Mouse (Mus musculus) liver, embryonic 14.5 days (tissue): Measurements from ENCODE around the gene Nr1h2. TPM values are rescaled to one million over a fixed set of nuclear protein-coding genes. Genes with fewer than 3 reads are reported as not detected.

Experiments used
- ATAC-seq: fragments of 200-750 bp; cut with Nextera tagmentation; 2 replicates; pipeline ENCODE4 v1.8.0; 2017; ENCODE audit warnings: moderate number of reproducible peaks, mild to moderate bottlenecking, moderate library complexity; ENCODE audit not compliant: insufficient read depth
- DNase-seq, 3 experiments: peaks; one replicate each; pipeline ENCODE4 v3.0.0-alpha.2; 2012 to 2013; ENCODE audit warnings: low read depth in 3 of 3, low spot score in 3 of 3
- H3K27ac ChIP-seq: fragments of 300-500 bp; sonication (generic); 2 replicates; pipeline ENCODE4 v1.5.1; 2014; ENCODE audit warnings: moderate library complexity, mild to moderate bottlenecking, control low read depth, inconsistent platforms
- H3K27me3 ChIP-seq: fragments of 300-500 bp; sonication (generic); 2 replicates; pipeline ENCODE4 v1.6.1; 2014; ENCODE audit warnings: mild to moderate bottlenecking, low read length, moderate library complexity; ENCODE audit not compliant: control insufficient read depth, insufficient read depth
- H3K36me3 ChIP-seq: fragments of 300-500 bp; sonication (generic); replicated peaks from 2 replicates; pipeline ENCODE4 v1.6.1; 2014; ENCODE audit warnings: low read depth; ENCODE audit not compliant: control insufficient read depth, insufficient read depth
- H3K4me1 ChIP-seq, 2 experiments: fragments of 200-500 bp in 1 of 2; fragments of 300-500 bp in 1 of 2; sonication (generic) in 1 of 2; replicated peaks; 2 replicates each; pipeline ENCODE4 v1.6.1; 2012 to 2014; ENCODE audit warnings: antibody characterized with exemption in 1 of 2, inconsistent platforms in 1 of 2, low read length in 1 of 2; ENCODE audit not compliant: control insufficient read depth in 2 of 2, insufficient read depth in 2 of 2
- H3K4me2 ChIP-seq: fragments of 300-500 bp; sonication (generic); 2 replicates; pipeline ENCODE4 v1.6.1; 2014; ENCODE audit warnings: low read depth, mild to moderate bottlenecking, control low read depth, moderate library complexity
- H3K4me3 ChIP-seq, 2 experiments: fragments of 200-500 bp in 1 of 2; fragments of 300-500 bp in 1 of 2; sonication (generic) in 1 of 2; 2 replicates each; pipeline ENCODE4 v1.5.1; 2012 to 2014; ENCODE audit warnings: low read depth in 2 of 2, low read length in 2 of 2, mild to moderate bottlenecking in 2 of 2, control low read depth in 1 of 2, inconsistent platforms in 1 of 2, moderate library complexity in 1 of 2; ENCODE audit not compliant: insufficient read depth in 1 of 2
- H3K9ac ChIP-seq: fragments of 300-500 bp; sonication (generic); replicated peaks from 2 replicates; pipeline ENCODE4 v1.6.1; 2014; ENCODE audit warnings: mild to moderate bottlenecking, control low read depth, moderate library complexity
- H3K9me3 ChIP-seq: fragments of 300-500 bp; sonication (generic); 2 replicates; pipeline ENCODE4 v1.6.1; 2016; ENCODE audit warnings: low read length, mixed read lengths; ENCODE audit not compliant: control insufficient read depth
- CTCF ChIP-seq: IDR thresholded peaks from 2 replicates; pipeline ENCODE4 v1.5.1; 2016; ENCODE audit warnings: antibody characterized with exemption, low read depth, control low read depth
- EP300 ChIP-seq: IDR thresholded peaks from 2 replicates; pipeline ENCODE4 v1.6.1; 2016; ENCODE audit warnings: antibody characterized with exemption, low read depth
- WGBS: fragments of 180-500 bp; shearing (Covaris S2); extraction: QIAGEN DNeasy Blood & Tissue Kit; methylation state at CpG from one replicate; pipeline ENCODE4 v1.1.7; 2014; ENCODE audit not compliant: insufficient replicate concordance; 5-methylcytosine and 5-hydroxymethylcytosine counted together
- polyA plus RNA-seq, 2 experiments: library from polyadenylated mRNA; depleted of rRNA in 1 of 2; stranded (reverse) in 1 of 2; unstranded in 1 of 2; fragments of >200 nt; fragmentation: Nextera tagmentation in 1 of 2; extraction: Ambion mirVana in 1 of 2; gene quantifications; 2 replicates each; pipeline versions ENCODE4 v1.2.1 to v1.2.3; 2012 to 2014

Gene Nr1h2
- polyA plus RNA-seq, 2 experiments = 30.8 to 38.1 TPM

GRCm38 (mm10) chr7:44586930-44587329, 33.2 kb upstream of the Nr1h2 start:
- H3K4me2 ChIP-seq = no peak overlapping the region
- no peak overlapping the region for H3K27ac ChIP-seq
- H3K4me3 ChIP-seq = no peak overlapping the region
- no peak for ATAC-seq
- H3K9ac ChIP-seq = no peak overlapping the region
- no peaks in the 10 kb centered on the region for H3K9me3 ChIP-seq
- H3K27me3 ChIP-seq = peaks cover 69% of the 10 kb centered on the region
- no peak for TF ChIP-seq CTCF
- no peak for TF ChIP-seq EP300
- WGBS = under 1% methylated on average over 18 of the region's 18 CpGs
- H3K4me1 ChIP-seq = peaks cover 0 to 1% of the 10 kb centered on the region in 2 experiments; a peak in 1 of 4 replicates
- no peak for DNase-seq
- H3K36me3 ChIP-seq = no peaks in the 10 kb centered on the region

GRCm38 (mm10) chr7:44586518-44586917, 32.8 kb upstream of the Nr1h2 start:
- no peak for ATAC-seq
- no peak overlapping the region for H3K9ac ChIP-seq
- H3K4me1 ChIP-seq = peaks cover 0 to 1% of the 10 kb centered on the region in 2 experiments; a peak in 1 of 4 replicates
- H3K4me3 ChIP-seq = no peak overlapping the region
- 9% methylated on average over 19 of the region's 19 CpGs for WGBS
- no peak overlapping the region for H3K27ac ChIP-seq
- no peak for DNase-seq
- H3K36me3 ChIP-seq = no peaks in the 10 kb centered on the region
- H3K9me3 ChIP-seq = no peaks in the 10 kb centered on the region
- H3K27me3 ChIP-seq = peaks cover 65% of the 10 kb centered on the region
- TF ChIP-seq CTCF (no peak), EP300 (no peak)
- H3K4me2 ChIP-seq = no peak overlapping the region

- H3K4me2 ChIP-seq = no peak overlapping the region
- H3K9ac ChIP-seq = no peak overlapping the region
Observed at GRCm38 (mm10) chr7:44585606-44586005, 31.9 kb upstream of the Nr1h2 start.

GRCm38 (mm10) chr7:44584921-44585320, 31.2 kb upstream of the Nr1h2 start:
- 56% methylated on average over 6 of the region's 6 CpGs for WGBS
- H3K27ac ChIP-seq = no peak overlapping the region
- H3K4me2 ChIP-seq = no peak overlapping the region
- peaks cover 49% of the 10 kb centered on the region for H3K27me3 ChIP-seq
- no peak for TF ChIP-seq EP300
- no peak for TF ChIP-seq CTCF
- H3K4me1 ChIP-seq = no peaks in the 10 kb centered on the region; a peak in 1 of 4 replicates
- H3K9ac ChIP-seq = no peak overlapping the region
- H3K36me3 ChIP-seq = no peaks in the 10 kb centered on the region
- ATAC-seq (no peak), DNase-seq (no peak)
- no peak overlapping the region for H3K4me3 ChIP-seq
- no peaks in the 10 kb centered on the region for H3K9me3 ChIP-seq

More at GRCm38 (mm10) chr7:44585606-44586005, 31.9 kb upstream of the Nr1h2 start:
- Histone ChIP-seq H3K36me3 (no peaks in the 10 kb centered on the region), H3K27ac (no peak overlapping the region), H3K4me1 (peaks cover 0 to 1% of the 10 kb centered on the region in 2 experiments; a peak in 1 of 4 replicates), H3K27me3 (peaks cover 56% of the 10 kb centered on the region), H3K9me3 (no peaks in the 10 kb centered on the region), H3K4me3 (no peak overlapping the region)
- TF ChIP-seq CTCF (no peak), EP300 (no peak)
- WGBS = 73% methylated on average over 6 of the region's 6 CpGs
- ATAC-seq (no peak), DNase-seq (no peak)

- no peak for ATAC-seq
- Histone ChIP-seq H3K27me3 (peaks cover 43% of the 10 kb centered on the region), H3K9ac (no peak overlapping the region), H3K4me2 (no peak overlapping the region), H3K27ac (no peak overlapping the region), H3K4me3 (no peak overlapping the region), H3K36me3 (no peaks in the 10 kb centered on the region), H3K4me1 (no peaks in the 10 kb centered on the region; a peak in 1 of 4 replicates), H3K9me3 (no peaks in the 10 kb centered on the region)
- TF ChIP-seq EP300 (no peak), CTCF (no peak)
- DNase-seq = no peak
- 44% methylated on average over 4 of the region's 4 CpGs for WGBS
Observed at GRCm38 (mm10) chr7:44584265-44584804, 30.6 kb upstream of the Nr1h2 start.
